Mouse (Mus musculus): ENCODE results near the gene Cyb5d2. TPM values are rescaled to one million over a fixed set of nuclear protein-coding genes. Genes with fewer than 3 reads are reported as not detected.
"Not testable (repeated sequence)": the region's sequence is repeated elsewhere in the genome, so short reads cannot be mapped to it uniquely, and the experiment has no call there.

Gene Cyb5d2
- polyA plus RNA-seq, 1 experiment: 15.2 TPM

DNA sequence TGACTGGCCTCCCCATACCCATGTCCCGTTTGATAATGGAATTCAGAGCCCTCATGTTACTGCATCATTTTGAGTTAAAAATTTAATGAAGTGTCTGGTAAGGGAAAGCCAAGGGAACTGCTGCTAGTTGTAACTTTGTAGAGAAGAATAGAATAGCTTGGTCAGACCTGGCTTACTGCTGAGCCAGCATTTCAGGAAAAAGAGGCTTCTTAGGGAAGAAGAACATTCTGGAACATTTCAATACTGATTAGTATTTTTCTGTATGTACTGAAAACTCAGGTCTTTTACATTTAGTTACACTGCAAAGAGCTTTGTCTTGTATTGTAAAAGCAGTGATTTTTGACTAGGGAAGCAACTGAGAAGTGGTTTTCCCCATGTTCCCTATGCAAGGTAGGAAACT, 35.2 kb downstream of the Cyb5d2 start:
- TF ChIP-seq CTCF (IDR thresholded peaks at IDR 0.05; ENCODE audit: extremely low read depth, insufficient read depth, low read length) (no peak), POLR2A (IDR thresholded peaks at IDR 0.05; ENCODE audit: extremely low read depth, insufficient read depth, low read length) (no peak)
- H3K4me1 ChIP-seq (ENCODE audit: control insufficient read depth, insufficient read depth, low read length): peaks cover 4% of the 10 kb centered on the region; the same call in 1 of the 2 replicates
- no peak overlapping the region for H3K4me3 ChIP-seq (ENCODE audit: insufficient read depth, low read length)
- no peak overlapping the region for H3K27ac ChIP-seq (ENCODE audit: insufficient read depth, low read length)

DNA sequence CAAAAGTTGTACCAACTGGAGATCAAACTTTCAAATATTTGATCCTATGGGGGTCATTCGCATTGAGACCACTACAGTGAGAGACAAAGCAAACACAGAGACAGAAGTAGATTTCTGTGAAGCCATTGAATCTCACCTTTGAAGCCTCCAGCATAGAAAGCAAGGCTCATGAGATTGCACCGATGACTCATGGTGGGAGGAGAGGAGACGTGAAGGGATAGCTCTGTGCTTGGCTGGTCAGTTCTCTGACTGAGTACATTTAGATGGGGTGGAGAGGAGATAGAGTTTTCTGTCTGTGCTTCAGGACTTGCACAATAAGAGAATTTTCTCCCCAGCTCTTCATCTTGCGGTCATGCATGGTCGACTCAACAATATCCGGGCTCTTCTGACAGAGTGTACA, 36.4 kb downstream of the Cyb5d2 start:
- Histone ChIP-seq H3K4me1 (ENCODE audit: control insufficient read depth, insufficient read depth, low read length) (peaks cover 4% of the 10 kb centered on the region; the same call in 1 of the 2 replicates), H3K4me3 (ENCODE audit: insufficient read depth, low read length) (no peak overlapping the region), H3K27ac (ENCODE audit: insufficient read depth, low read length) (no peak overlapping the region)
- no peak for TF ChIP-seq CTCF (IDR thresholded peaks at IDR 0.05; ENCODE audit: extremely low read depth, insufficient read depth, low read length)
- TF ChIP-seq POLR2A (IDR thresholded peaks at IDR 0.05; ENCODE audit: extremely low read depth, insufficient read depth, low read length): no peak

DNA sequence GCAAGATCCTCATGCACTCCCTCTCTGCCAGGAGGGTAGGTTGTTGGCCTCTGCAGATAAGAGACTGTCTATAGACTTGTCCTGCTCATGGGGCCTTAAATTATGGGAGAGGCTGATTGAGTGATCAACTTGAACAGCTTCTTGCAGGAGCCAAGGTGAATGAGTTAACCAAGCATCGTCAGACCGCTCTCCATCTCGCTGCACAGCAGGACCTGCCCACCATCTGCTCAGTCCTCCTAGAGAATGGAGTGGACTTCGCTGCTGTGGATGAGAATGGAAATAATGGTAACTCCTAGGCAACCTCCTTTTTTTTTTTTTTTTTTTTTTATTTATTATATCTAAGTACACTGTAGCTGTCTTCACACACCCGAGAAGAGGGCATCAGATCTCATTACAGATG, 37.6 kb downstream of the Cyb5d2 start:
- Histone ChIP-seq H3K4me3 (ENCODE audit: insufficient read depth, low read length) (no peak overlapping the region), H3K27ac (ENCODE audit: insufficient read depth, low read length) (no peak overlapping the region), H3K4me1 (ENCODE audit: control insufficient read depth, insufficient read depth, low read length) (no peaks in the 10 kb centered on the region)
- TF ChIP-seq POLR2A (IDR thresholded peaks at IDR 0.05; ENCODE audit: extremely low read depth, insufficient read depth, low read length): no peak
- TF ChIP-seq CTCF (IDR thresholded peaks at IDR 0.05; ENCODE audit: extremely low read depth, insufficient read depth, low read length): no peak

DNA sequence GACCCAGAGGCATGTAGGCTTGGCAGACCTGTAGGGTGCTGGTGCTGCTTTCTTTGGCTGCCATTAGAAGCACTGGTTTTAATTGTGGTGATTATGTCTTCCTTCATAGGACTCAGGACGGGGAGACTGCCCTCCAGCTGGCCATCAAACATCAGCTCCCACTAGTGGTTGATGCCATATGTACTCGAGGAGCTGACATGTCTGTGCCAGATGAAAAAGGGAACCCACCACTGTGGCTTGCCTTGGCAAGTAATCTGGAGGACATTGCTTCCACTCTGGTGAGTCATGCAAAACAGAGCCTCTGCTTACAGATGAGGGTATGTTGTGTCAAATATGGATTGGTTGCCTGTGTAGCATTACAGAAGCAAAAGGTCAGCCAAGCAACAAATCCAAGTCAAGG, 44.0 kb downstream of the Cyb5d2 start:
- TF ChIP-seq CTCF (IDR thresholded peaks at IDR 0.05; ENCODE audit: extremely low read depth, insufficient read depth, low read length) (no peak), POLR2A (IDR thresholded peaks at IDR 0.05; ENCODE audit: extremely low read depth, insufficient read depth, low read length) (no peak)
- no peak overlapping the region for H3K27ac ChIP-seq (ENCODE audit: insufficient read depth, low read length)
- no peak overlapping the region for H3K4me3 ChIP-seq (ENCODE audit: insufficient read depth, low read length)
- no peaks in the 10 kb centered on the region for H3K4me1 ChIP-seq (ENCODE audit: control insufficient read depth, insufficient read depth, low read length)

DNA sequence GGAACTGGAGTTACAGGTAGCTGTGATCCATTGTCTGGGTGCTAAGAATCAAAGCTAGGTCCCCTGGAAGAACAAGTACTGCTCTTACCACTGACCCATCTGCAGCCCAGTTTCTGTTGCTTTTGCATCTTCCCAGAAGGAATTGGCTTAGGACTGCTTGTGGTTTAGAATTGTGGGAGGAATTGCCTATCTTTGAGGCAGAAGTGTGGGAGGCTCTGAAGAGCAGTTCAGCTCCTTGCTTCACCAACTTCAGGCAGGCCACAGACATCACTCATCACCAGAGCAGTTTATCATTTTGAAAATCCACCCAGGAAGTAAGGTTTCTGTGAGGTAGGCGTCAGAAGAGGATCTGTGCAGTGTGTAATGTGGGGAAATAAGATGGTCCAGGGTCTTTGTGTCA, 56.9 kb downstream of the Cyb5d2 start:
- Histone ChIP-seq H3K4me3 (ENCODE audit: insufficient read depth, low read length) (no peak overlapping the region), H3K4me1 (ENCODE audit: control insufficient read depth, insufficient read depth, low read length) (peaks cover 3% of the 10 kb centered on the region; the same call in 1 of the 2 replicates), H3K27ac (ENCODE audit: insufficient read depth, low read length) (no peak overlapping the region)
- TF ChIP-seq POLR2A (IDR thresholded peaks at IDR 0.05; ENCODE audit: extremely low read depth, insufficient read depth, low read length) (no peak), CTCF (IDR thresholded peaks at IDR 0.05; ENCODE audit: extremely low read depth, insufficient read depth, low read length) (no peak)

DNA sequence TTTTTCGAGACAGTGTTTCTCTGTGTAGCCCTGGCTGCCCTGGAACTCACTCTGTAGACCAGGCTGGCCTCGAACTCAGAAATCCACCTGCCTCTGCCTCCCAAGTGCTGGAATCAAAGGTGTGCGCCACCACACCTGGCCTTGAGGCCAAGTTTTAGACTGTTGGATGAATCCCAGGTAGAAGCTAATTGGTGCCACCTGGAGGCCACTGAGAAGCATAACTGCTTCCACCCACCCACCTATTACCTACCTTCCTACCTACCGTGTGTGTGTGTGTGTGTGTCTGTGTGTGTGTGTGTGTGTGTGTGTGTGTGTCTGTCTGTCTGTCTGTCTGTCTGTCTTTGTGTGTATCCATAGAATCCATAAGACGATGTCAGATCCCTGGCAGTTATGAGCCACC, 58.4 kb downstream of the Cyb5d2 start:
- H3K4me3 ChIP-seq (ENCODE audit: insufficient read depth, low read length); H3K4me1 ChIP-seq (ENCODE audit: control insufficient read depth, insufficient read depth, low read length): not testable (repeated sequence)

DNA sequence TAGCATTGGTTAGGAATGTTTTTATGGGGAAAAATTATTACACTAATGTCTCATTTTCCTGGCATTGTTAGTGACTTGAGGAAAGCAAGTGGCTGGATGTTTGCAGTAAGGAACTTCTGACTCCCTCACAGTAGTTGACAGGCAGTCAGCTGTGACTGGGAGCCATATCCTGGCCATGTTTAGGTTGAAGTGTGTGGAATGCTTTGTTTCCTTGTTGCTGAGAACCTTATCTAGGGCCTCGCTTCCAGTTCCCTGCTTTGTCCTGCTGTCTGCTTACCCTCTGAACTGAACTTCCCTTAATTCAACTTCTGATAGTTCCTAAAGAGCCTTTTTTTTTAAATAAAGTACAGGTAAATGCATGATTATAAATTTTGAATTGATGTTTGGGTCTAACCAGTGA, 59.6 kb downstream of the Cyb5d2 start:
- H3K4me3 ChIP-seq (ENCODE audit: insufficient read depth, low read length): no peak overlapping the region
- TF ChIP-seq CTCF (IDR thresholded peaks at IDR 0.05; ENCODE audit: extremely low read depth, insufficient read depth, low read length): no peak
- no peak for TF ChIP-seq POLR2A (IDR thresholded peaks at IDR 0.05; ENCODE audit: extremely low read depth, insufficient read depth, low read length)
- peaks cover 2% of the 10 kb centered on the region; the same call in 1 of the 2 replicates for H3K4me1 ChIP-seq (ENCODE audit: control insufficient read depth, insufficient read depth, low read length)
- H3K27ac ChIP-seq (ENCODE audit: insufficient read depth, low read length): no peak overlapping the region

More for the DNA sequence above, 58.4 kb downstream of the Cyb5d2 start:
- not testable (repeated sequence) for H3K27ac ChIP-seq (ENCODE audit: insufficient read depth, low read length)

DNA sequence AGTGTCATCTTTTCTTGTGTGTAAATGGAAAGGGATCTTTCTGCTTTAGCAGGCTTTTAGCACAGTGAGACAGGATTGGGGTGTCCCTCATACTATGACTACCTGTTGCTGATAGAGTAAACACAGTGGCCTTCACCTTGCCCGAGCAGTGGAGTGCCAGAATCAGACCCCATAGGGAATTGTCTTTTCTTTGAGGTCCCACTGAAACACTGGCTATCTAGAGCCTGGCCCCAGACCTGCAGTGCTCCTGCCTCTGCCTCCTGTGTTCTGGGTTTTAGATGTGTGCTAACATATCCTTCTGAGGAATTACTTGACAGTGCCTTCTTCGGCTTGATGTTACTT, 60.5 kb downstream of the Cyb5d2 start:
- Histone ChIP-seq H3K4me1 (ENCODE audit: control insufficient read depth, insufficient read depth, low read length) (peaks cover 2% of the 10 kb centered on the region; the same call in 1 of the 2 replicates), H3K27ac (ENCODE audit: insufficient read depth, low read length) (no peak overlapping the region), H3K4me3 (ENCODE audit: insufficient read depth, low read length) (no peak overlapping the region)
- TF ChIP-seq CTCF (IDR thresholded peaks at IDR 0.05; ENCODE audit: extremely low read depth, insufficient read depth, low read length) (no peak), POLR2A (IDR thresholded peaks at IDR 0.05; ENCODE audit: extremely low read depth, insufficient read depth, low read length) (no peak)

DNA sequence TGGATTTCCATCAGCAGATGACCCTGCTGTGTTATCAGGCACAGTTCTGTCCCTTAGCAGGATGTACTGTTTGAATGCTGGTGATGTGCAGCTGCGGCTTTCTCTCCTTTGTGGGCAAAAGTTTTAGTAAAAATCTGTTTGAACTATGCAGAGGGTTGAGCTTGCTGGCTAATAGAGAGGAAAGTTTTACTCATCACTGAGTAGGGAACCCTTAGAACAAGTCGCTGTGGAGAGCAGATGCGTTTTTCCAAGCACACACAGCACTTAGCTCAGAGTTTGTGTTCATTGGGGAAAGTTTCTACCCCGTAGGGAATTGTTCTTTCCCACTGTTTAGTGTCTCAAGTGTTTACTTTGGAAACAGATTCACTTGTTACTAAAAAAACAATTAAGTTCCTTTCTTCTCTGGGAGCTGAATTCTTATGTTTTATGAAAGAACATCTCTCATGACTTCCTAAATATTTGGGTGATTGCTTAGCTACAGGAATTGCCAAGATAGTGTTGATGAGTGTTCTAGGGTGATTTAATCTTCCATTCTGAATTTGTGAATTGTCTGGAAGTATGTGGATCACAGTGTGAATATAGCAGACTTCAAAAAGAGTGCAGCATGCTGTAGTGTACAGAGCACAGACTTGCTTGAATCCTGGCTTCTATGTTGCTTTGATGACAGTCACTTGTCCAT, 61.0 kb downstream of the Cyb5d2 start:
- TF ChIP-seq POLR2A (IDR thresholded peaks at IDR 0.05; ENCODE audit: extremely low read depth, insufficient read depth, low read length): no peak
- TF ChIP-seq CTCF (IDR thresholded peaks at IDR 0.05; ENCODE audit: extremely low read depth, insufficient read depth, low read length): no peak
- no peak overlapping the region for H3K27ac ChIP-seq (ENCODE audit: insufficient read depth, low read length)
- H3K4me1 ChIP-seq (ENCODE audit: control insufficient read depth, insufficient read depth, low read length): peaks cover 2% of the 10 kb centered on the region; the same call in 1 of the 2 replicates
- H3K4me3 ChIP-seq (ENCODE audit: insufficient read depth, low read length): no peak overlapping the region

DNA sequence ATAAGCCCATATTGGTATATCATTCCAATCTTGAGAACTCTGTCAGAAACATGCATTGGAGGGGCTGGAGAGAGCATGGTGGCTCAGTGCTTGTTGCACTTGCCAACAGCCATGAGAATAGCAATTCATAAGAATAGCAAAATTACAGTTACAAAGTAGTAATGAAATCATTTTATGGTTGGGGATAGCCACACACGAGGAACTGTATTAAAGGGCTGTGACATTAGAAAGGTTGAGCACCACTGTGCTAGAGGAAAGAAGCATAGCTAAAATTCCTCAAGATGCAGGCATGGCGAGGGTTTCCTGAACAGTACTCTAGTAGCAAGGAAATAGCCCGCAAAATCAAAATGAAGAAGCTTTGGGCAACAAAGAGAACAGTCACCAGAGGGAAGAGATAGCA, 62.2 kb downstream of the Cyb5d2 start:
- no peak overlapping the region for H3K27ac ChIP-seq (ENCODE audit: insufficient read depth, low read length)
- H3K4me3 ChIP-seq (ENCODE audit: insufficient read depth, low read length): no peak overlapping the region
- TF ChIP-seq POLR2A (IDR thresholded peaks at IDR 0.05; ENCODE audit: extremely low read depth, insufficient read depth, low read length): no peak
- no peaks in the 10 kb centered on the region for H3K4me1 ChIP-seq (ENCODE audit: control insufficient read depth, insufficient read depth, low read length)

Other genes starting within 250 kb of the Cyb5d2 start
- gene Spns3, start 245.6 kb downstream of the Cyb5d2 start, polyA plus RNA-seq (2012; rRNA removed): 0.33 and 0.36 TPM in 2 replicates
- 39.8 and 41.0 TPM in 2 replicates for gene Ube2g1, start 188.9 kb downstream of the Cyb5d2 start, polyA plus RNA-seq (2012; rRNA removed)
- 28.1 and 29.1 TPM in 2 replicates for gene Ankfy1, start 106.1 kb downstream of the Cyb5d2 start, polyA plus RNA-seq (2012; rRNA removed)
- gene Zzef1, start 84 bp upstream of the Cyb5d2 start, polyA plus RNA-seq (2012; rRNA removed): 28.1 and 29.2 TPM in 2 replicates
- gene Atp2a3, start 165.0 kb upstream of the Cyb5d2 start, polyA plus RNA-seq (2012; rRNA removed): 4.4 and 4.6 TPM in 2 replicates
- 0.52 and 0.78 TPM in 2 replicates for gene P2rx1, start 203.0 kb upstream of the Cyb5d2 start, polyA plus RNA-seq (2012; rRNA removed)
- 90.0 and 103 TPM in 2 replicates for gene Camkk1, start 222.9 kb upstream of the Cyb5d2 start, polyA plus RNA-seq (2012; rRNA removed)